Mouse (Mus musculus) B cell, adult 67 days (primary cell): ENCODE measurements around the gene Fmo4. TPM values are rescaled to one million over a fixed set of nuclear protein-coding genes. Genes with fewer than 3 reads are reported as not detected.

Source experiments
- total RNA-seq, 2 experiments: library from RNA; stranded (reverse); gene quantifications; 4 replicates each; pipeline ENCODE4 v1.2.4; 2023

Fmo4 gene
- not detected for total RNA-seq

DNA sequence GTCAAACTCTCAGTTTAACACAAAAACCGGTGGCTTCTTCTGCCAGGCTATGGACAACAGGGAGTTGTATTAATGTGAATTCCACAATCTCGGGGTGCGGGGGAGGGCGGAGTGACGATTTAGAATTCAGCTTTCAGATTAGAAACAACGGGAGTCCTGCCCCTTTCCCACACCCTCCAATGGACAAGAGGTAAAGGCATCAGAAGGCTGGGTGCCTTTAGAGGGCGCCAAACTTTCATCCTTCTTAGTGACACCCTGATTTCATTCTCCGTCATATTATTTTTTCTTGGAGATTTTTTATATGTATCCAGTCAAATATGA is at the start of gene Fmo4:
Gene Fmo4, minus strand, starts transcription at position 137 of the 321 bp plus-strand sequence.

Other genes with a start within 250 kb of the Fmo4 start
- 10 to 100 TPM; 60.2 to 66.1 TPM for gene Vamp4, start 243.5 kb downstream of the Fmo4 start, total RNA-seq
- gene Myoc, start 174.8 kb downstream of the Fmo4 start, total RNA-seq: not detected
- gene Myocos, start 155.8 kb downstream of the Fmo4 start, total RNA-seq: not detected
- gene Prrc2c, start 73.4 kb downstream of the Fmo4 start, total RNA-seq: 100 to 1,000 TPM; 376 to 426 TPM
- gene Fmo1, start 52.6 kb upstream of the Fmo4 start, total RNA-seq: not detected
- gene Fmo2, start 84.8 kb upstream of the Fmo4 start, total RNA-seq: not detected
- gene Fmo6, start 123.5 kb upstream of the Fmo4 start, total RNA-seq: not detected
- gene Fmo3, start 170.6 kb upstream of the Fmo4 start, total RNA-seq: not detected